Mouse (Mus musculus): ENCODE data around the gene Slc24a5. TPM values are rescaled to one million over a fixed set of nuclear protein-coding genes. Genes with fewer than 3 reads are reported as not detected.

Slc24a5 gene
- polyA plus RNA-seq (2017; shearing (Covaris generic)): 1.9 TPM

GRCm38 (mm10) chr2:125067894-125068293, at the start of gene Slc24a5:
Gene Slc24a5, plus strand, starts transcription at chr2:125068124.

GRCm38 (mm10) chr2:125123477-125123852, 55.5 kb downstream of the Slc24a5 start, which contains the start of gene Myef2:
Gene Myef2, minus strand, starts transcription at chr2:125123661.

GRCm38 (mm10) chr2:125135903-125136811, 68.2 kb downstream of the Slc24a5 start, which contains the start of gene Ctxn2:
Gene Ctxn2, plus strand, starts transcription at chr2:125136692.

Other genes with a start within 250 kb of the Slc24a5 start
- 12.6 TPM for gene Myef2, start 55.5 kb downstream of the Slc24a5 start, polyA plus RNA-seq (2017; shearing (Covaris generic))
- not detected for gene Ctxn2, start 68.6 kb downstream of the Slc24a5 start, polyA plus RNA-seq (2017; shearing (Covaris generic))
- not detected for gene Slc12a1, start 84.4 kb downstream of the Slc24a5 start, polyA plus RNA-seq (2017; shearing (Covaris generic))
- gene Dut, start 179.1 kb downstream of the Slc24a5 start, polyA plus RNA-seq (2017; shearing (Covaris generic)): 50.4 TPM